In genomic region chr2:58529860-58530440, GRCm38 (mm10) we compare ENCODE assay signal across 11 mouse cellular contexts. TPM values are rescaled to one million over a fixed set of nuclear protein-coding genes. Genes with fewer than 3 reads are reported as not detected.
A peak's percentile ranks its signal among the peaks of the same experiment; 100 is the strongest.
DNase-seq lines count a peak whose midpoint lies in the region; ATAC-seq and TF ChIP-seq lines count a peak whose summit lies in the region.
"Had no signal": no experiment of that assay in that cellular context is flagged by ENCODE, and none has a peak within 500 bp of the region (broad histone marks: within the 10 kb centered on the region; RNA-seq: fewer than 3 reads in every experiment).

No protein-coding gene starts in this region.

- 43% methylated on average over 7 of the region's 7 CpGs for WGBS in intestine, postnatal 0 days
- whole genome bisulfite sequencing in intestine, embryonic 15.5 days = 43% methylated on average over 7 of the region's 7 CpGs
- WGBS in midbrain, embryonic 15.5 days = 18% methylated on average over 7 of the region's 7 CpGs

- no peaks in the 10 kb centered on the region for H3K9me3 ChIP-seq in intestine, postnatal 0 days (ENCODE audit: control insufficient read depth)
- H3K9me3 ChIP-seq in intestine, embryonic 15.5 days = no peaks in the 10 kb centered on the region
- H3K9me3 ChIP-seq in midbrain, embryonic 15.5 days = no peaks in the 10 kb centered on the region
- H3K9me3 ChIP-seq: embryonic facial prominence, embryonic 12.5 days; stomach, embryonic 15.5 days had no signal

- H3K4me2 ChIP-seq in intestine, postnatal 0 days (replicated peaks; ENCODE audit: low read depth) = peak overlapping the region; percentile 35
- no peak overlapping the region for H3K4me2 ChIP-seq in intestine, embryonic 15.5 days (replicated peaks)
- no peak overlapping the region for H3K4me2 ChIP-seq in midbrain, embryonic 15.5 days
- H3K4me2 ChIP-seq: embryonic facial prominence, embryonic 12.5 days; stomach, embryonic 15.5 days had no signal

- H3K4me3 ChIP-seq in intestine, postnatal 0 days (ENCODE audit: low read depth, low read length) = no peak overlapping the region
- H3K4me3 ChIP-seq in intestine, embryonic 15.5 days (replicated peaks) = no peak overlapping the region
- no peak overlapping the region for H3K4me3 ChIP-seq in midbrain, embryonic 15.5 days
- H3K4me3 ChIP-seq: embryonic facial prominence, embryonic 12.5 days; stomach, embryonic 15.5 days had no signal

- no peak overlapping the region for H3K9ac ChIP-seq in intestine, postnatal 0 days (ENCODE audit: low read depth, low read length)
- no peak overlapping the region for H3K9ac ChIP-seq in intestine, embryonic 15.5 days
- no peak overlapping the region for H3K9ac ChIP-seq in midbrain, embryonic 15.5 days
- H3K9ac ChIP-seq: embryonic facial prominence, embryonic 12.5 days; stomach, embryonic 15.5 days had no signal

- H3K27ac ChIP-seq in intestine, postnatal 0 days (ENCODE audit: low read depth, low read length) = peak overlapping the region; percentile 37; the same call in 1 of the 2 replicates
- no peak overlapping the region for H3K27ac ChIP-seq in intestine, embryonic 15.5 days
- peak overlapping the region; percentile 49; the same call in 1 of the 2 replicates for H3K27ac ChIP-seq in midbrain, embryonic 15.5 days

- TF ChIP-seq CTCF in intestine, postnatal 0 days (IDR thresholded peaks at IDR 0.05; ENCODE audit: low read depth) = no peak

- H3K4me1 ChIP-seq in intestine, postnatal 0 days (replicated peaks; ENCODE audit: control insufficient read depth, insufficient read depth, low read length) = peaks cover 7% of the 10 kb centered on the region; the same call in 1 of the 2 replicates
- H3K4me1 ChIP-seq in intestine, embryonic 15.5 days (replicated peaks) = peaks cover 22% of the 10 kb centered on the region
- peaks cover 44% of the 10 kb centered on the region for H3K4me1 ChIP-seq in midbrain, embryonic 15.5 days

- DNase-seq in cerebellum, adult 8-10 months = peak; percentile 29
- peak; percentile 26 to 44 for DNase-seq in cerebellum, postnatal 14 days
- DNase-seq in B cell, adult 2 months = no peak
- DNase-seq in retina, embryonic 14.5 days (ENCODE audit: low spot score) = no peak

- no peak for ATAC-seq in cerebellum, adult (ENCODE audit: insufficient number of reproducible peaks, low FRiP score, low TSS enrichment)
- ATAC-seq in intestine, postnatal 0 days = no peak
- ATAC-seq in intestine, embryonic 15.5 days = no peak
- no peak for ATAC-seq in midbrain, embryonic 15.5 days (replicated peaks)
- ATAC-seq: activated CD4-positive, CD25-positive, alpha-beta regulatory T cell, adult 4 months had no signal

- no peaks in the 10 kb centered on the region for H3K27me3 ChIP-seq in intestine, postnatal 0 days (replicated peaks; ENCODE audit: control insufficient read depth, insufficient read depth, low read length)
- no peaks in the 10 kb centered on the region for H3K27me3 ChIP-seq in intestine, embryonic 15.5 days (replicated peaks)
- H3K27me3 ChIP-seq in midbrain, embryonic 15.5 days (replicated peaks) = no peaks in the 10 kb centered on the region
- H3K27me3 ChIP-seq: embryonic facial prominence, embryonic 12.5 days; stomach, embryonic 15.5 days had no signal

- H3K36me3 ChIP-seq in intestine, postnatal 0 days (ENCODE audit: control insufficient read depth, insufficient read depth) = no peaks in the 10 kb centered on the region
- no peaks in the 10 kb centered on the region for H3K36me3 ChIP-seq in intestine, embryonic 15.5 days
- H3K36me3 ChIP-seq in midbrain, embryonic 15.5 days (replicated peaks) = no peaks in the 10 kb centered on the region
- H3K36me3 ChIP-seq: embryonic facial prominence, embryonic 12.5 days; stomach, embryonic 15.5 days had no signal

RNA-seq across cellular contexts. Expression of gene Acvr1, which starts 37.0 kb away (rescaled TPM):
- polyA plus RNA-seq in intestine, postnatal 0 days (2015; fragmentation: Nextera tagmentation; extraction: Ambion mirVana) = 4.6 and 5.0 TPM in 2 replicates
- polyA plus RNA-seq in intestine, embryonic 15.5 days (2015; fragmentation: Nextera tagmentation; extraction: Ambion mirVana) = 4.9 and 5.2 TPM in 2 replicates
- polyA plus RNA-seq in midbrain, embryonic 15.5 days (2015; fragmentation: Nextera tagmentation; extraction: Ambion mirVana) = 4.2 and 4.3 TPM in 2 replicates

RNA-seq across cellular contexts. Expression of gene Upp2, which starts 37.1 kb away (rescaled TPM):
- polyA plus RNA-seq in intestine, postnatal 0 days (2015; fragmentation: Nextera tagmentation; extraction: Ambion mirVana) = 3.8 TPM in 2 replicates
- 5.2 and 5.5 TPM in 2 replicates for polyA plus RNA-seq in intestine, embryonic 15.5 days (2015; fragmentation: Nextera tagmentation; extraction: Ambion mirVana)
- 15.2 and 16.0 TPM in 2 replicates for polyA plus RNA-seq in midbrain, embryonic 15.5 days (2015; fragmentation: Nextera tagmentation; extraction: Ambion mirVana)

Comparison
In these comparisons a context has a peak if more than half of its experiments do, and no peak if none do; other contexts are left out.
1. DNase-seq: peak in cerebellum, adult 8-10 months (single experiment) and cerebellum, postnatal 14 days (2 of 2); none in B cell, adult 2 months (0 of 2) and retina, embryonic 14.5 days (single experiment).